Mouse (Mus musculus): ENCODE data around the gene Carm1. TPM values are rescaled to one million over a fixed set of nuclear protein-coding genes. Genes with fewer than 3 reads are reported as not detected.
A peak's percentile ranks its signal among the peaks of the same experiment; 100 is the strongest.
"Not testable (repeated sequence)": the region's sequence is repeated elsewhere in the genome, so short reads cannot be mapped to it uniquely, and the experiment has no call there.

The Carm1 gene
- polyA plus RNA-seq, 1 experiment from 2014 or later: 44.0 TPM

DNA sequence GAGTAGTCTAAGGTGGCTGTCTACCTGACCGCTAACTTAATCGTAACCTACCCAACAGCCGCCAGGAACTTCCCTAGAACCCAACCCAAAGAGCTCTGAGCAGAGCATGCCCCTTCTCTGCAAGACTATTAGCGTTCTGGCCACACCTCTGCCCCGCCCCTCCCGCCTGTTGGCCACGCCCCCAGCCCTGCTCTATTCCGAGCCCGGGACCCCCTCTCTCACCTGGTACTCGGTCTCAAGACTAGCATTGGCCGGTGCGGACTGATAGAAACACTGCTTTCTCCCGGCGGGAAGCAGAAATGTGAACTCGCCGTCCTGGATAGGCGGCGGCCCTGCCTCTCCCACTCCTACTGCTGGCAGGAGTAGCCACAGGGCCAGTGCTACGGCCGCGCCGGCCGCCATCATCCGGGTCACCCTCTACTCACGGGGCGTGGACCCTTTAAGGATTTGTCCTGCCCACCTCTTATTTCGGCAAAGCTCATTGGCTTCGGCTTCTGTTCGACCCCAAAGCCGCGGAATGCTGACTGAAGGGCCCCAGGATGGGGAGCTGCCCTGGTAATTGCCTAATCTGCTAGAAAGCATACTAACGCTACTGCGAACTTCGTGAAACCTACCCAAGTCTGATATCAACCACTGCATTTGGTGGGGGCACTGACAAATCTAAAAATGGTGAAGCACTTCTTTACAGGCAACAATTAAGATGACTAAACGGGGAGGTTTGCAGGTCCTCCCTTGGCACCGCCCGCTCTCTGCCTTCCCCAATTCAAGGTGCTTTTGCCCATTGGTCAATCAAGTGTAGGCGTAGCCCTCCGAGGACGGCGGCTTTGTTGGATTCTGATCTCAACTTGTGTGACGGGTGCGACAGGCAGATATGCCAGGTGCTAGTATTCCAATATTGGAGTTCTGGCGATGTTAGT, 36.7 kb upstream of the Carm1 start, which contains the start of gene Tmed1:
Tmed1 (minus strand) TSS at position 481 of the 917 bp plus-strand sequence.
- H3K9ac ChIP-seq (ENCODE audit: low read depth, low read length): peak within 1 kb of the TSS; percentile 81
- peak within 1 kb of the TSS; percentile 69 for H3K4me3 ChIP-seq (ENCODE audit: low read depth, low read length)
- under 1% methylated on average over 44 of the region's 44 CpGs for WGBS (ENCODE audit: insufficient replicate concordance)
- H3K4me2 ChIP-seq: peak within 1 kb of the TSS; percentile 78
- H3K9me3 ChIP-seq (replicated peaks; ENCODE audit: control insufficient read depth, low read length): no peaks in the 10 kb centered on the region
- H3K27me3 ChIP-seq (ENCODE audit: control insufficient read depth, insufficient read depth, low read length): no peaks in the 10 kb centered on the region
- peak; percentile 92 for ATAC-seq (replicated peaks; ENCODE audit: insufficient number of reproducible peaks, low FRiP score, low TSS enrichment)
- H3K4me1 ChIP-seq (ENCODE audit: control insufficient read depth, insufficient read depth, low read length): peaks cover 12% of the 10 kb centered on the region
- H3K36me3 ChIP-seq (ENCODE audit: control insufficient read depth, insufficient read depth, low read length): peaks cover 25% of the 10 kb centered on the region
- H3K27ac ChIP-seq (ENCODE audit: low read depth, low read length): peak within 1 kb of the TSS; percentile 80

DNA sequence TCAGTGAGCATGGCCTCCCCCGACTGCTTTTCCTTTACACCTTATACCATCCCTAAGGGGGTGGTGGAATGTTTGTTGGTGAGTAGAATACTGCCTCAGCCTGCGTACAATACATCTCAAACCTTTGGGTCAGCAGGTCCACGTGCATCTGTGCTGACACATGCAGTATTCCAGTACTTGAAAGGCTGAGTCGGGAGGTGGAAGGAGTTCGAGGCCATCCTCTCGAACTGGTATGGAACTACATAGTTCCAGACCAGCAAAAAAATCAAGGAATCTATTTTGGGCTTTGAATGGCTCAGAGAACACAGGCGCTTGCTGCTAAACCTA, 36.0 kb upstream of the Carm1 start:
- ATAC-seq (replicated peaks; ENCODE audit: insufficient number of reproducible peaks, low FRiP score, low TSS enrichment): no peak
- 5% methylated on average over 7 of the region's 7 CpGs for WGBS (ENCODE audit: insufficient replicate concordance)
- peaks cover 22% of the 10 kb centered on the region for H3K36me3 ChIP-seq (ENCODE audit: control insufficient read depth, insufficient read depth, low read length)
- H3K4me3 ChIP-seq (ENCODE audit: low read depth, low read length): peak overlapping the region; percentile 69
- peak overlapping the region; percentile 72 for H3K9ac ChIP-seq (ENCODE audit: low read depth, low read length)
- H3K27me3 ChIP-seq (ENCODE audit: control insufficient read depth, insufficient read depth, low read length): no peaks in the 10 kb centered on the region
- H3K27ac ChIP-seq (ENCODE audit: low read depth, low read length): peak overlapping the region; percentile 80; the same call in 1 of the 2 replicates
- H3K4me2 ChIP-seq: peak overlapping the region; percentile 78
- H3K9me3 ChIP-seq (replicated peaks; ENCODE audit: control insufficient read depth, low read length): no peaks in the 10 kb centered on the region
- peaks cover 12% of the 10 kb centered on the region for H3K4me1 ChIP-seq (ENCODE audit: control insufficient read depth, insufficient read depth, low read length)

DNA sequence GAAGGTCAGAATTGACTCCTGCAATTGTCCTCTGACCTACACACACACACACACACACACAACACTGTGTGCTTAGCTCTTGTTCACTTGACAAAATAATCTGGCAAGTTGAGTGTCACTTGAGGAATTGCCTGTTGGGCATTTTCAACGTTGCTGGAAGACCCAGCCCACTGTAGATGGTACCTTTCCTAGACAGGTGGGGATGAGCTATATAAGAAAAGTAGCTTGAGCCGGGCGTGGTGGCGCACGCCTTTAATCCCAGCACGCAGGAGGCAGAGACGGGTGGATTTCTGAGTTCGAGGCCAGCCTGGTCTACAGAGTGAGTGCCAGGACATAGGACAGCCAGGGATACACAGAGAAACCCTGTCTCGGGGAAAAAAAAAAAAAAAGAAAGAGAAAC, 35.6 kb upstream of the Carm1 start:
- Histone ChIP-seq H3K4me3 (ENCODE audit: low read depth, low read length) (peak overlapping the region; percentile 69), H3K4me2 (peak overlapping the region; percentile 78), H3K4me1 (ENCODE audit: control insufficient read depth, insufficient read depth, low read length) (peaks cover 12% of the 10 kb centered on the region), H3K27ac (ENCODE audit: low read depth, low read length) (0 out of 2 replicates have a peak overlapping the region, but pooled peaks have one; percentile 80), H3K9ac (ENCODE audit: low read depth, low read length) (peak overlapping the region; percentile 72), H3K27me3 (ENCODE audit: control insufficient read depth, insufficient read depth, low read length) (no peaks in the 10 kb centered on the region), H3K36me3 (ENCODE audit: control insufficient read depth, insufficient read depth, low read length) (peaks cover 20% of the 10 kb centered on the region), H3K9me3 (replicated peaks; ENCODE audit: control insufficient read depth, low read length) (no peaks in the 10 kb centered on the region)
- ATAC-seq (replicated peaks; ENCODE audit: insufficient number of reproducible peaks, low FRiP score, low TSS enrichment): no peak
- 77% methylated on average over 9 of the region's 9 CpGs for WGBS (ENCODE audit: insufficient replicate concordance)

DNA sequence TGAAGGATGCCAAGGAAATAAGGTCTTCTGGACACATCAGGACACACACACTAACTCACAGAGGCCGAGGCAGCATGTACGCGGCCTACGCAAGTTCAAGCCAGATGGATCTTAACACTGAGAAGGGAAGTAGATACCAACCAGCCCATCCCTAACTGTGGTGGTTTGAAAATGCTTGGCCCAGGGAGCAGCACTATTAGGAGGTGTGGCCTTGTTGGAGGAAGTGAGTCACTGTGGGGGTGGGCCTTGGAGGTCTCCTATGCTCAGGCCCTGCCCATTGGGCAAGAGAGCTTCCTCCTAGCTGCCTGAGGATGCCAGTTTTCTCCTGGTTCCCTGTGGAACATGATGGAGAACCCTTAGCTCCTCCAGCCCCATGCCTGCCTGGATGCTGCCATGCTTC, 33.2 kb upstream of the Carm1 start:
- no peaks in the 10 kb centered on the region for H3K27me3 ChIP-seq (ENCODE audit: control insufficient read depth, insufficient read depth, low read length)
- H3K9ac ChIP-seq (ENCODE audit: low read depth, low read length): no peak overlapping the region
- 95% methylated on average over 4 of the region's 4 CpGs for WGBS (ENCODE audit: insufficient replicate concordance)
- H3K4me1 ChIP-seq (ENCODE audit: control insufficient read depth, insufficient read depth, low read length): peaks cover 12% of the 10 kb centered on the region
- H3K27ac ChIP-seq (ENCODE audit: low read depth, low read length): no peak overlapping the region
- no peak overlapping the region for H3K4me3 ChIP-seq (ENCODE audit: low read depth, low read length)
- ATAC-seq (replicated peaks; ENCODE audit: insufficient number of reproducible peaks, low FRiP score, low TSS enrichment): no peak
- no peak overlapping the region for H3K4me2 ChIP-seq
- no peaks in the 10 kb centered on the region for H3K9me3 ChIP-seq (replicated peaks; ENCODE audit: control insufficient read depth, low read length)
- peaks cover 3% of the 10 kb centered on the region; the same call in 1 of the 2 replicates for H3K36me3 ChIP-seq (ENCODE audit: control insufficient read depth, insufficient read depth, low read length)

DNA sequence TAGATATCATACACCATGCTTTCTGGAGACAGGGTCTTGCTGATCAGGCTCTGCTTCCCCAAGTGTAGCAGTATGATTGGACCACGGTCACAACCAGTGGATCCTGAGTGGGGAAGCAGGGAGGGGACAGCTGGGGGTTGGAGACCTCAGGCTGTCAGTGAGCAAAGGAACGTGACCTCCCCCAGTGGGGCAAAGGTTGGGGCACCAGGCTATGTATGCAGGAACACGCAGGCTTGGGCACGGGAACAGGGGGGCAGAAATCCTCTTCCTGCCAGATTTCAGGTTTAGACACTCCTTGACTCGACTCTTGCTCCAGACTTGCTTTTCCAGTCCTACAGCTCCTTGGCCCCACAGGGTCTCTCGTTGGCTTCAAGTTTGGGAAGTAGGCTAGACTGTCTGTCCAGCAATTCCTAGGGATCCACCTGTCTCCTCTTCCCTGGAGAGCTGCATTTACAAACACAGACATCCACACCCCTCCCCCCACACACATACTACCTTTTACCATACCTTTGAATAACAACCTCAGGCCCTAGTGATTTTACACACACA, 28.7 kb upstream of the Carm1 start:
- Histone ChIP-seq H3K9ac (ENCODE audit: low read depth, low read length) (no peak overlapping the region), H3K4me3 (ENCODE audit: low read depth, low read length) (no peak overlapping the region), H3K27ac (ENCODE audit: low read depth, low read length) (no peak overlapping the region), H3K4me2 (no peak overlapping the region), H3K36me3 (ENCODE audit: control insufficient read depth, insufficient read depth, low read length) (no peaks in the 10 kb centered on the region), H3K9me3 (replicated peaks; ENCODE audit: control insufficient read depth, low read length) (no peaks in the 10 kb centered on the region), H3K27me3 (ENCODE audit: control insufficient read depth, insufficient read depth, low read length) (no peaks in the 10 kb centered on the region), H3K4me1 (ENCODE audit: control insufficient read depth, insufficient read depth, low read length) (no peaks in the 10 kb centered on the region)
- ATAC-seq (replicated peaks; ENCODE audit: insufficient number of reproducible peaks, low FRiP score, low TSS enrichment): no peak
- 76% methylated on average over 6 of the region's 6 CpGs for WGBS (ENCODE audit: insufficient replicate concordance)

DNA sequence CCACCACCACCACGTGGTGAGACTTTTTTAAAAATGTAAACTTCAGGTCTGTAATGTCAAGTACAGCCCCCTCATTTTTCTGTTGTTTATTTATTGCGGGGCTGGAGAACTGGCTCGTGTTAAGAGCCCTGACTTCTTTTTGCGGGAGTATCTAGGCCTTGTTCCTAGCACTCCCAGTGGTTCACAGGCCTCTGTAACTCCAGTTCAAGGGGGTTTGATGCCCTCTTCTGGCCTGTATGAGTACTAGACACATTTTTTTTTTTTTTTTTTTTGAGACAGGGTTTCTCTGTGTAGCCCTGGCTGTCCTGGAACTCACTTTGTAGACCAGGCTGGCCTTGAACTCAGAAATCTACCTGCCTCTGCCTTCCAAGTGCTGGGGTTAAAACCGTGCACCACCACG, 28.0 kb upstream of the Carm1 start:
- not testable (repeated sequence) for H3K4me2 ChIP-seq; H3K36me3 ChIP-seq (ENCODE audit: control insufficient read depth, insufficient read depth, low read length); H3K27me3 ChIP-seq (ENCODE audit: control insufficient read depth, insufficient read depth, low read length); H3K4me3 ChIP-seq (ENCODE audit: low read depth, low read length); H3K4me1 ChIP-seq (ENCODE audit: control insufficient read depth, insufficient read depth, low read length); H3K27ac ChIP-seq (ENCODE audit: low read depth, low read length); ATAC-seq (replicated peaks; ENCODE audit: insufficient number of reproducible peaks, low FRiP score, low TSS enrichment); H3K9me3 ChIP-seq (replicated peaks; ENCODE audit: control insufficient read depth, low read length); H3K9ac ChIP-seq (ENCODE audit: low read depth, low read length)
- 79% methylated on average over 6 of the region's 6 CpGs for WGBS (ENCODE audit: insufficient replicate concordance)

DNA sequence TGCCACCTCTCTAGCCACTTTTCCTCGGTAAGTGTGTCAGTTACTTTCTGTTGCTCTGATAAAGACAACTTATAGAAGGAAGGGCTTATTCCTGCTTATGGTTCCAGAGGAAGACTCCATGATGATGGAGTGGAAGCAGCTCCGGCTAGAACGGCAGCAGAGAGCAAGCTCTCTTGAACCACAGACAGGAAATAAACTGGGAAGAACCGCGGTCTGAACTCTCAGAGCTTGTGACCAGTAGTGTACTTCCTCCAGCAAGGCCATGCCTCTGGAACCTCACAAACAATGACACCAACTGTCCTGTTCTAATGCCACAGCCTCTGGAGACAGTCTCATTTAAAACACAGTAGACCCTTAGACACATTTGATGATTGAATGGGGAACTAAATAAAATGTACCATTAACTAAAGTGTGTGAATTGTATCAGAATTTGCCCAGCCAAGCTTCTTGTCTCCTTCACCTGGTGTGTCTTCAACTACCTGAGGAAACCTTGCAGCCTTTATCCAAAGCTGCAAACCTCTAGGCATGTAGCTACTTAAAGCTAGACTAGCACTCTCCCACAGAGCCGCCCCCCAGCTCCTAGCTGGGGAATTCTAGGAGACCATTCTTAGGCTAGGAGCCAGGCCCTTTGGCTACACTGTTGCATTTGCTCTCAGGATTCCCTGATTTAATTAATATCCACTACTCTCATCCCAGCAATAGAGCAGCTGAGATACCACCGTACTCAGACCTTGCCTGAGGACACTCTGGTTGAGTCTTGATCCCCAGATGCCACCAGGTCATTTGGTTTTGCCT, 21.4 kb upstream of the Carm1 start:
- Histone ChIP-seq H3K4me1 (ENCODE audit: control insufficient read depth, insufficient read depth, low read length) (no peaks in the 10 kb centered on the region), H3K4me2 (no peak overlapping the region), H3K9me3 (replicated peaks; ENCODE audit: control insufficient read depth, low read length) (no peaks in the 10 kb centered on the region), H3K27ac (ENCODE audit: low read depth, low read length) (no peak overlapping the region), H3K27me3 (ENCODE audit: control insufficient read depth, insufficient read depth, low read length) (no peaks in the 10 kb centered on the region), H3K9ac (ENCODE audit: low read depth, low read length) (no peak overlapping the region), H3K4me3 (ENCODE audit: low read depth, low read length) (no peak overlapping the region), H3K36me3 (ENCODE audit: control insufficient read depth, insufficient read depth, low read length) (no peaks in the 10 kb centered on the region)
- ATAC-seq (replicated peaks; ENCODE audit: insufficient number of reproducible peaks, low FRiP score, low TSS enrichment): no peak
- WGBS (ENCODE audit: insufficient replicate concordance): 72% methylated on average over 7 of the region's 7 CpGs

DNA sequence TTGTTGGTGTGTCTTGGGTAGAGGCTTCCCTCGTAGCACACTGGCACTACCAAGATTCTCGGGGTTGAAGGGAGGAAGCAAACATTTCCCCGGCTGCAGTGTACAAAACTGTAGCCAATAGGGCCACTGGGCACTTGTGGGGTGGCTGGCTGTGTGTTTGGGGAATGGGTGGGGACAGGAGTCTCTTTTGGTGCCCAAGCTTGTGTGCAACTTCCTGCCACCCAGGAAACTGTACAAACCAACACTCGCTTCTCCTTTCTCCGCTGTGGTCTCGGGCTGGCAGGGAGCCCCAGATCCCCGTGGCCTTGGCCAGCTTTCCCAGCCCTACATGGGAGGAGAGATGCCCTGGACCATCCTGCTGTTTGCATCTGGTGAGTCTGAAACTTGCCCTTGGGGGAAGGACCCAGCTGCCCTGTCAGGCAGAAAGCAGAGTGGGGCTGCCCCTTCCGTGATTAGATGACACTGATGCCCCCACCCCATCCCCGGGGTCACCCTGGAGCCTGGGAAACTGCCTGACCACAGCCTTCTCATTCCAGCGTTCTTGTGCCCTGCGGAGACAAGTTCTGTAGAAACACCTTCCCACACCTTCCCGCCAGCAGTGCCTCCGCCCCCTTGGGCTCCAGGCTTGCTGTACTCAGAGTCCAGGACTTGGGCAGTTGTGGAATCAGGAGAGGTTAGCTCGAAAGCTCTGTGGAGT, 20.6 kb upstream of the Carm1 start, which contains the start of gene AB124611:
AB124611 (plus strand) TSS at position 240 of the 697 bp plus-strand sequence.
- Histone ChIP-seq H3K4me3 (ENCODE audit: low read depth, low read length) (no peak within 1 kb of the TSS), H3K9me3 (replicated peaks; ENCODE audit: control insufficient read depth, low read length) (no peaks in the 10 kb centered on the region), H3K9ac (ENCODE audit: low read depth, low read length) (no peak within 1 kb of the TSS), H3K36me3 (ENCODE audit: control insufficient read depth, insufficient read depth, low read length) (no peaks in the 10 kb centered on the region), H3K27ac (ENCODE audit: low read depth, low read length) (no peak within 1 kb of the TSS), H3K27me3 (ENCODE audit: control insufficient read depth, insufficient read depth, low read length) (no peaks in the 10 kb centered on the region), H3K4me1 (ENCODE audit: control insufficient read depth, insufficient read depth, low read length) (no peaks in the 10 kb centered on the region), H3K4me2 (no peak within 1 kb of the TSS)
- ATAC-seq (replicated peaks; ENCODE audit: insufficient number of reproducible peaks, low FRiP score, low TSS enrichment): no peak
- 55% methylated on average over 14 of the region's 14 CpGs for WGBS (ENCODE audit: insufficient replicate concordance)
